Mouse (Mus musculus): ENCODE measurements around the gene Rbfox1.

- TF ChIP-seq CTCF (IDR thresholded peaks at IDR 0.05; ENCODE audit: extremely low read depth, insufficient read depth, low read length) (no peak), POLR2A (IDR thresholded peaks at IDR 0.05; ENCODE audit: extremely low read depth, insufficient read depth, low read length) (no peak)
These were observed 884.5 kb downstream of the Rbfox1 start for GRCm38 (mm10) chr16:6769495-6770237.

All from cortical plate, adult 2 months (tissue).